ENCODE assay signal across 8 mouse cellular contexts in genomic region chr10:52742671-52743379, GRCm38 (mm10). TPM values are rescaled to one million over a fixed set of nuclear protein-coding genes. Genes with fewer than 3 reads are reported as not detected.
DNase-seq lines count a peak whose midpoint lies in the region; ATAC-seq and TF ChIP-seq lines count a peak whose summit lies in the region.

No protein-coding gene starts in this region.

- no peaks in the 10 kb centered on the region for H3K27me3 ChIP-seq in hindbrain, postnatal 0 days (ENCODE audit: insufficient read depth, low read length)
- H3K27me3 ChIP-seq in limb, embryonic 15.5 days, result no peaks in the 10 kb centered on the region

- H3K4me1 ChIP-seq in hindbrain, postnatal 0 days (ENCODE audit: insufficient read depth, low read length), result peaks cover 8% of the 10 kb centered on the region
- peaks cover 3% of the 10 kb centered on the region; the same call in 1 of the 2 replicates for H3K4me1 ChIP-seq in limb, embryonic 15.5 days

- DNase-seq in left cerebral cortex, postnatal 10 days (ENCODE audit: extremely low spot score in 1 of 2, low spot score in 2 of 2), result peak; percentile 39 to 63
- no peak for DNase-seq in left cerebral cortex, postnatal 36 days (ENCODE audit: low spot score in 2 of 2)
- peak; percentile 93 for DNase-seq in embryo, embryonic 10.5 days (ENCODE audit: low spot score)
- peak; percentile 90 for DNase-seq in hindbrain, postnatal 0 days (ENCODE audit: low spot score)
- DNase-seq in testis, postnatal 10 days (ENCODE audit: low spot score), result no peak
- DNase-seq in heart, adult 18-20 months, result no peak

- ATAC-seq in hindbrain, postnatal 0 days, result peak; percentile 98
- ATAC-seq in limb, embryonic 15.5 days (ENCODE audit: insufficient number of reproducible peaks, low FRiP score, low TSS enrichment, low read depth), result peak; percentile 79
- ATAC-seq in granulocyte monocyte progenitor cell, adult 5-6 weeks (replicated peaks; ENCODE audit: poor library complexity, severe bottlenecking), result no peak

- no peak overlapping the region for H3K4me3 ChIP-seq in hindbrain, postnatal 0 days (ENCODE audit: low read length)
- H3K4me3 ChIP-seq in limb, embryonic 15.5 days, result no peak overlapping the region

- 7% methylated on average over 10 of the region's 10 CpGs for WGBS in hindbrain, postnatal 0 days
- WGBS in limb, embryonic 15.5 days, result 23% methylated on average over 10 of the region's 10 CpGs

- peak overlapping the region; percentile 45; the same call in 1 of the 2 replicates for H3K27ac ChIP-seq in hindbrain, postnatal 0 days
- no peak overlapping the region for H3K27ac ChIP-seq in limb, embryonic 15.5 days

- H3K4me2 ChIP-seq in hindbrain, postnatal 0 days (ENCODE audit: low read depth, low read length), result peak overlapping the region; percentile 27
- H3K4me2 ChIP-seq in limb, embryonic 15.5 days, result no peak overlapping the region

- H3K9me3 ChIP-seq in hindbrain, postnatal 0 days (ENCODE audit: low read length), result no peaks in the 10 kb centered on the region
- no peaks in the 10 kb centered on the region for H3K9me3 ChIP-seq in limb, embryonic 15.5 days

- H3K9ac ChIP-seq in hindbrain, postnatal 0 days (replicated peaks; ENCODE audit: low read length), result no peak overlapping the region
- H3K9ac ChIP-seq in limb, embryonic 15.5 days, result no peak overlapping the region

- no peak for TF ChIP-seq CTCF in hindbrain, postnatal 0 days (IDR thresholded peaks at IDR 0.05; ENCODE audit: low read depth)

- no peaks in the 10 kb centered on the region for H3K36me3 ChIP-seq in hindbrain, postnatal 0 days (ENCODE audit: insufficient read depth, low read length)
- no peaks in the 10 kb centered on the region for H3K36me3 ChIP-seq in limb, embryonic 15.5 days

- intact Hi-C loops in left cerebral cortex, postnatal 10 days (cut with DNase I), result no loop called here
- intact Hi-C loops in left cerebral cortex, postnatal 36 days (cut with DNase I), result no loop called here

RNA-seq across cellular contexts. Expression of gene Slc35f1, which starts 52.5 kb away (rescaled TPM):
- total RNA-seq in left cerebral cortex, postnatal 10 days (2021), result 10 to 100 TPM; 83.1 to 86.2 TPM
- total RNA-seq in left cerebral cortex, postnatal 36 days (2021), result 10 to 100 TPM; 49.9 to 50.2 TPM
- total RNA-seq in hindbrain, postnatal 0 days (2014; rRNA removed), result 83.3 and 85.3 TPM in 2 replicates
- 28.3 and 31.7 TPM in 2 replicates for polyA plus RNA-seq in hindbrain, postnatal 0 days (2015; fragmentation: Nextera tagmentation; extraction: Ambion mirVana)
- polyA plus RNA-seq in limb, embryonic 15.5 days (2015; fragmentation: Nextera tagmentation; extraction: Ambion mirVana), result 5.0 and 5.4 TPM in 2 replicates
- not detected in 2 replicates for total RNA-seq in granulocyte monocyte progenitor cell, adult 5-6 weeks (2014; fragmentation: Nextera tagmentation)
- total RNA-seq in granulocyte monocyte progenitor cell, adult 5-6 weeks (2017), result not detected in 2 replicates
- under 1 TPM; 0.67 to 0.80 TPM for total RNA-seq in heart, adult 18-20 months (2021)

Comparison
In these comparisons a context has a peak if more than half of its experiments do, and no peak if none do; other contexts are left out.
1. DNase-seq: peak in left cerebral cortex, postnatal 10 days (2 of 2), embryo, embryonic 10.5 days (single experiment) and hindbrain, postnatal 0 days (single experiment); none in left cerebral cortex, postnatal 36 days (0 of 2), testis, postnatal 10 days (single experiment) and heart, adult 18-20 months (0 of 2).
2. RNA of gene Slc35f1, which starts 52.5 kb away (total RNA-seq): 83.1 to 86.2 TPM in left cerebral cortex, postnatal 10 days, 83.3 to 85.3 TPM in hindbrain, postnatal 0 days and 49.9 to 50.2 TPM in left cerebral cortex, postnatal 36 days; 0.67 to 0.80 TPM in heart, adult 18-20 months and not detected in granulocyte monocyte progenitor cell, adult 5-6 weeks; every median in the first group is over 10 times any median in the second.